Mouse (Mus musculus) lung, postnatal 10 days (tissue): ENCODE measurements at regions not wholly inside any gene's neighbourhood (a gene's known extent, or its start where the extent isn't known, plus 50 kb on each side); places are given as distances from the start of the nearest gene placed in this dataset.

Experiments used
- DNase-seq: peaks from one replicate; pipeline ENCODE4 v3.0.0; 2021

DNA sequence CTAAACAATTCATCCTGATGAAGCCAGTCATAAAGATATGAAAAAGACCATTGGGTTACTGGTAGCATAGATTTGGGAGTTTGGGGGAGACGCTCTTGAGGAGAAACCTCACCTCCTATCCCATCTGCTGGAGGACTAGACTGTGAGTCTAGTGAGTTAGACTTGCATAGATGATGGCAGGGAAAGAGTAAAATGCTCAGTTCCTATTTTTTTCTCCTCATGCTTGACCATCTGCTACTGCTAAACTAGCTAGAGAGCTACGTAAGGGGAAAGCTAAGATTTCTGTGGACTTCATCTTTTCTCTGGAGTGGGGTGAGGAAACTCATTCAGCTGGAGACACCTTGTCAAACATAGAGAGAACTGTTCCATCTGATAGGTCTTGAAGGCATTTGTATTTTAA lies 118.4 kb upstream of the Gnao1 start:
- DNase-seq, result no peak

DNA sequence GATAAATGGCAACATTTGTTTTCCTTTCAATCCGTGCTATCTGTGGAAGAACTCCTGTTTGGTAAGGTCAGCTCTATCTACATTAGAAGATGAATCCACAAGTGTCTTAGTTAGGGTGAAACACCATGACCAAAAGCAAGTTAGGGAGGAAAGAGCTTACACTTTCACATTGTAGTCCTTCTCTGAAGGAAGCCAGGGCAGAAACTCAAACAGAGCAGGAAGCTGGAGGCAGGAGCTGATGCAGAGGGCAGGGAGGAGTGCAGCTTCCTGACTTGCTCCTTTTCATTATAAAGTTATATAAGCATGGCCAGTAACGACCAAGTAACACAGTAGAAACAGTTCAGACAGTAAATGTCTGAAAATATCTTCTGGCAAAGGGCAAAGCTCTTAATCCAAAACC lies 117.9 kb upstream of the Gnao1 start:
- no peak for DNase-seq

DNA sequence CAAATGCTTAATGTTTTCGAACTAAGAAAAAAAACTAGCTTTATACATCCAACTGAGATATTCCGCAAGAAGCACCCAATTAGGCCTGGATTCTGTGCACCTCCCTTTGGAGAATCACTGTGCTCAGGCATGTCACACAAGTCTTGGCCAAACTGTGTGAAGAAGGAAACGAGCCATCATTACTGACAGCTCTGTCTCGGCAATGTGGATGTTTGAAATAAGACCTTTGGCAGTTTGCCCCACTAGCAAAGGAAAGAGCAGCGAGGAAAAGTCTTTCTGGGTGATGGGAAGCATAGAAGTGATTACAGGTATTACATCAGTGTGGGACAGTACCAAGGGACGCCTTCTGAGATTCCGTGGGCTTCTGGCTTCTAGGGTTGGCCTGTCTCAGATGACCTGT lies 112.6 kb upstream of the Gnao1 start:
- DNase-seq, result peak; percentile 5

DNA sequence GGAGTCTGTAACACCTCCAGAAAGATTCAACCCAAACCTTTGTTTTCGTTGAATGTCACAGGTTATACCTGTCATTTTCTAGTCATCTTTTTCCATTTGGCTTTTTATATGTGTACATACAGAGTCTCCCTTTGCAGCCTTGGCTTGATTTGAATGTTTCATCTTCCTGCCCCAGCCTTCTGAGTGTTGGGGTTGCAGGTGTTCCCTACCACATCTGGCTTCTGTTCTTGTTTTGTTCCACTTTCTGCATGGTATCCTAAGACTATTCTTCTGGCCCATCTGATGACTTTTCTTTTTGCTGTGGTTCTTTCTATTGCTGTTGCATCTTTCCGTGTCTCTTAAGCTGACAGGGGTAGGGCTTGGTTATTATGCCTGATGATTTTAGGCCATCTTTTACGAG lies 111.3 kb upstream of the Gnao1 start:
- no peak for DNase-seq

DNA sequence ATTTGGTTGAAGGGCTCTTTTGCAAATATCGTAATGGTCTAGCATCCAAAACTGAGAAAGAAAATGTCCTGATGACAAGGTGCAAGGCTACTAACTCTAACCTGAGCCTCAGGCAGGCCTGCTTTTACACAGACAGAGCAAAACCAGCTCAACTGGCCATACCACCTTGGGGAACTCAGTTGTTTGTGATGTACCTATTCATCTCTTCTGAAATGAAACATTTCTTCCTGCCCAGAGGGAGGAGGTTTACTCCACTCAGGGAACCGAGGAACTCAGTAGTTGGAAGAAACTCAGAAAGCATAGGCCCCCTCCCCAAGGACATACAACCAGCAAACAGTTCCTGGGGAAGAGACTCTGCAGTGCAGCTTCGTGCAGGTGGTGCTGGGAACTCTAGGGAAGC lies 108.4 kb upstream of the Gnao1 start:
- no peak for DNase-seq

DNA sequence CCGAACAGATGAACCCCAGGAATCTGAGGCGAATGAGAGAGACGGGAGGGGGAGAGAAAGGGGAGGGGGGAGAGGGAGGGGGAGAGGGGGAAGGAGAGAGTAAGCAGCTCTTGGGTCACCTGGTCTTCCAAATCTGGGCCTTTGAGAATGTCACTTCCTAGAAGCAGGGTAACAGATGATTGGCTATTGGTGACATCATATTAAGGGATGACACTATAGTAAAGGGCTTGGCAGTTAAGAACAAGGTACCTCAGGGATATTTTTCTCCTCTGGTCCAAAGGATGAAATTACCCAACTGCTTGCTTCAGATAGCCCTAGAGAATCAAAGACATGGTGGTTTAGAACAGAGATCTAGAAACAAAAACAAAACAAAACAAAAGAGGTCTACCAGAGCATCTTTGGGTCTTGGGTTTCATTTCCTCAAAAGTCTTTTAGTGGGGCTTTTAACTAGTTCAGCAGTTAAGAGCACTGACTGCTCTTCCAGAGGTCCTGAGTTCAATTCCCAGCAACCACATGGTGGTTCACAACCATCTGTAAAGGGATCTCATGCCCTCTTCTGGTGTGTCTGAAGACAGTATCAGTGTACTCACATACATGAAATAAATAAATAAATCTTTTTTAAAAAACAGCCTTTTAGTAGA lies 97.6 kb upstream of the Gnao1 start:
- no peak for DNase-seq

DNA sequence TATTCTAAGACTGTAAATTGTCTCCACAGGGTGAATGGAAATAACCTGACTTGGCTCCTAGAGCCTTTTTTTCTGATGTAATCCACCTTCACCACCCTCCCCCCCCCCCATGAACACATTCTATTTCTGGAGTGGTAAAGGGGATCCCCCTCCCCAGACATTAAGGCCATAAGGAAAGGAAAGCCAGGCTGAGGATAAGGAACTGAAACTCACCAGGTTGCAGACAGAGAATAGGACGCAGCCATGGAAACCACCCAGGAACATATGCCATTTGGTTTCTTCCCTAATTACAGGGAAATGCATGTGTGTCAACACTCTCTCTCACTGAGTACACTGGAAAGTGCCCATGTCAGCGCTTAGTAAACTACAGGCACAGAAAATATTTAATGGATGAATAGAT lies 96.5 kb upstream of the Gnao1 start:
- DNase-seq, result no peak

DNA sequence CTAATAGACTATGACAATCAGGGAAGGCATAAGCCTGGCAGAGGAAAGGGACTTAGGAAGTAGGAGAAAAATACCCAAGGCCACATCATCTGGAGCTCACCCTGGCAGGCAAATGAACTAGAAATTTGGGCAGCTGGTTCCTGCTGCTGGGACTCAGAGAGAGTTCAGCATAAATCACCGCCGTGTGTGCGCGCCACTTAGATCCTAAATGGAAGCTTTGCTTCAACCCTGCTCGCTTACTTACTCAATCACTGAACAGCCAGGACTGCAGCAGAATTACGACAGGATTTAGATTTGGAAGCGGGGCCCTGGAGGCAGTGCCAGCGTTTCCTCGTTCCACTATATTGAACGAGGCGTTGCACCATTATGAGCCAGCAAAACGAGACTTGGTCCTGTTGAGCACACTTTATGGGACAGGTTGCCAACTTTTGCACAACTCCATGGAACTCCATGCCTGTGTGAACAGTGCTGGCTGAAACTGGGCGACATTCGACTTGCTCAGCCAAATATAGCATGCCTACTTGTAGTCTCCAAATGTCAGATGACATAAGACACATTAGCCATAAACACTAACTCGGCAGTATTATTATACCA lies 84.8 kb upstream of the Gnao1 start:
- peak; percentile 27 for DNase-seq

DNA sequence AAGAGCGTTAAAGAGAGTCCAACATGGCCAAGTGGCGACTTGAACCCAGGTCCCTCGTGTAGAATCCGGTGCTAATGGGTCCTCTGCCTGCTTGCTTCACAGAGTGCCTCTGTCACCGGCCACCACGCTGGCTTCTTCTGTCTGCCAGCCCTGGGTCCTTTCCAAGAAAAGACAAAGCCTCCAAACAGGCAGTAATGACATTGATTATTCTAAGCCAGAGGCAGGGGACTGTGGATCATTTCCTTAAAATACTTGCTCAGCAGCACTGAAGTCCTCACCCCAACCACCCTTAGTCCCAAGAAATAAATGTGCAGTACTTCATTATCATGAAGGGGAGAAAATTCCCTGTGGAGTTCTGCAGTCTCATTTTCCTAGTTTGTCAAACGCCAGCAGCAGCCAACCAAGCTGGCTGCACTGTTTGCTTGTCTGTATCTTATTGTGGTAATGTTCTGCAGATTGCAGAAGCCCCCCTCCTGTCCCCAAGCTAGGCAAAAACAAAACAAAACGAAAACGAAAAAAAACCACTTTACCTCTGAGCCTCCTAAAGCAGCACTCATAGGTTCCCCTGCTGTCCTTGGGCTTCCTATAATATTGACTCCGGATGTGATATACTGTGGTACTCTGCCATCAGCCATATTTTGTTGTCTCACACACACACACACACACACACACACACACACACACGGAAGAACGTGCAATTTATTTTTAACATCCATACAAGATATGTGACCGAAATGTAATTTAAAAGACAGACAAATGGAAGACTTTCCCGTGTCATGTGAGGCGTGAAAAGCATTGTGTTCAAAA lies 80.4 kb upstream of the Gnao1 start:
- DNase-seq, result no peak

DNA sequence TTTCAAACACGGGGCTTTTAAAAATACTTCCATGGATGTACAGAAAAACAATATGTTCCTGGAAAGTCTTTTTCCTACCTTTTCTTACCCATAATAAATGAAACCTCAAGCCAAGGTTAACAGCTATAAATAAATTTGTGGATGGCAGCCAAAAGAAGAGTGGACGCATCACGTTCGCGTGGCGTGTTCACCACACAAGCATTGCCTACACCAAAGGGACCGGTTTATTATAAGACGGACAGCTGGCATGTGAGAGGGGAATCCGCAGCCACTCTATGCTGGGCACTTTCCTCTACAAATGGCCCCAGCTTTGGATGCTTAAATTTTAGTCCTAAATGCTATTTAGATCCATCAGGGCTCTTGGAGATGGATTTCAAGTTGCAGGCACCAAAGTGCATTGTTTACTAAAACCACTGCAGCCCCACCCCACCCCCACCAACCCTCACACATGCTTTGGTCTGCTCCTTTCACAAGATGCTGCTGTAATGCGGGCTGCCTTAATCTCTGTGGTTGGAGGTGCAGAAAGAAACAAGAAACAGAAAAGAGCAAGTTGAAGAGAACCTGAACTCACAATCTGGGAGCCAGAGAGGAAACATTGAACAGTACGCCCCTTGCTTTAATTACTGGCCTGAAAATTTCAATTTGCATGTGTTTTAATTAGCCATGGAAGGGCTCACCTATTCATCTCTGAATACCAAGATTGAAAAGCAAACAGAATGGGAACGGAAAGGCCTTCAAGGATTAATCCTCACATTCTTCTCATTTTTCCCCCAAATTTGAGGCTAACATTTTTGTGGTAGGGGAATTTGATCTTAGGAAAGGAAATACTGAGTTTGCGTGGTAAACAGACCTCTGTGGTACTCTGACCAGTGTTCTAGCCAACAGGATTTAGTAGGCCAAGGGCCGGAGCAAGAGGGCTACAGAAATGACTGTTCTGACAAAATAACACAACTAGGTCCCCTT lies 78.7 kb upstream of the Gnao1 start:
- no peak for DNase-seq

DNA sequence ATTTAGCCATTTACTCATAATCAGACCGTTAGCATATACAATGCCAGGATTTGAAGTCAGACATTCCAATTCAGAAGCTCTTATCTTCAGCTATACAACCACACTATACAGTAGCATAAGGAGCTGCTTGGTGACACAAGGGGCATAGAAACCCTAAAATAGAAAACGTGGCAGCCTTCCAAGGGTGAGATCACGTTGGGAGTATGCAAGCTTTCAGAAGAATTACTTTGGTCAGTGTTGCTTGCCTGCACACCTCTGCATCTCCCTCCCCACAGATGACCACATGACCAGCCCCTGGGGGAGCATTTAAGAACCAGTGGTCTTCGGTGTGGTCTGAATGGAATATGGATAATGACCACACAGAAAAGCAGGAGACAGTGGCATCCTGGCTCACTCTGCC lies 74.9 kb upstream of the Gnao1 start:
- DNase-seq, result no peak

DNA sequence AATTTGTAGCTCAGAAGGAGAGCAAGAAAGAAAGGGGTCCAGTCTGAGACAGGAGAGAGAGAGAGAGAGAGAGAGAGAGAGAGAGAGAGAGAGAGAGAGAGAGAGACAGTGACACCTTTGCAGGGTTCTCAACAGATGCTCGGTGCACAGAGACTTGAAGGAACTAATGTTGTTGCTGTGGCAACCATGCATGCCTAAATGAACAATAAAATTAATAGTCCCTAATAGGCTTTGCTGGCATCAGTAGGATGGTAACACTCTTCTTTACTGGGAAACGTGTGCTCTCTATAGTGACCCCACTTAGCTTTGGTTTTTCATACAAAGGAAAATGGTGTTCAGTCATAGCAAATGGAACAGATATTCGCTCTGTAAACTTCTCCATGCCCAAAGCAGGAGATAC lies 69.5 kb upstream of the Gnao1 start:
- no peak for DNase-seq

DNA sequence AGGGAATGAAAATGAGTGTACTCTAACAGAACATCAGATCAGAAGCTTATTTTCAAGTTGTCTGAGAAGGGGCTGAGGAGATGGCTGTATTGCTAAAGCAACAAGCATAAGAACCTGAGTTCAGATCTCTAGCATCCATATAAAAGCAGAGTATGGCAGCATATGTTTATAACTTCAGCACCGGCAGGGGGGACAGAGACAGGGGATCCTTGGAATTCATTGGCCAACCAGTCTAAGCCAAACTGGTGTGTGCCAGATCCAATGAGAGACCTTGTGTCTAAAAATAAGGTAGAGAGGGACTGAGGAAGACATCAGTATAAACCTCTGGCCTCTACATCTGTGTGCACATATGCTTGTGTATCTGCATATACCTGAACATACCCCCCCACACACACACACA lies 61.0 kb upstream of the Gnao1 start:
- DNase-seq, result no peak

DNA sequence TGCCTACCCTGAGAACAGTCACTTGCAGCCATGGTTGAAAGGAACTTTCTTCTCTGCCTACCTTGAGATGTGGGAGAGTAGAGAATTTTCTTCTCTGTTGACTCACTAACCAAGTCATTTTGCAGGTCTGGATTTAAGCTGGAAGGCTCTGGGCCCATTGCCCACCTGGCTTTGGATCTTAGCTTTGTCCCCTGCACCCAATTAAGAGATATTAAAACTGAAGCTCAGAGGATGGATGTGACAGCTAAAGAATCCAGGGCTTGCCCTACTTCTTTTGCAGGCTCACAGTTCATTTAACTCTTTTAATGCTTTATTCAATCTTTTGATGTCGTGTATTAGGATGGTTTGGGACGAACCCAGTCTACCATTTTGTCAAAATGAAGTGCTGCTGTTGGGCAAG lies 58.8 kb upstream of the Gnao1 start:
- no peak for DNase-seq

DNA sequence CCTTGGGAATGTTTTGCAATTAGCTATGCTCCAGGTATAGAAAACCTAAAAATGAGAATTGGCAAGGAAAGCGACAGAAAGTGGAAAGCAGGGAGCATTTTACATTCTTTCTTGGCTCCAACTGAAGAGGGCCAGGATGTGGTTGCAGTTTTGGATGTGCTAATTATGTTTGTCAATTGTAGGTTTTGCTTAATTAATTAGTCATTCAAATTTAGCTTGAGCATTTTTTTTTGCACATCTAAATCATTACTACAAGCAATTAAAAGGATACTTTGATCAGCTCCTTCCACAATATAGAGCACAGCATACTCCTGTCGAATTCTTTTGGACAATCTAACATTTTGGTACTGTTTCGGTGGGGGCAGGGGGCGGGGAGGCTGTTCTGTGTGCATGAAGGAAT lies 53.8 kb upstream of the Gnao1 start:
- DNase-seq, result no peak
